12 mouse cellular contexts compared by ENCODE assay signal in genomic region chr5:142325560-142325959, GRCm38 (mm10).
DNase-seq lines count a peak whose midpoint lies in the region; TF ChIP-seq lines count a peak whose summit lies in the region.
"Had no signal": no experiment of that assay in that cellular context is flagged by ENCODE, and none has a peak within 500 bp of the region (broad histone marks: within the 10 kb centered on the region; RNA-seq: fewer than 3 reads in every experiment).

No protein-coding gene starts in this region.

- no peak overlapping the region for H3K4me3 ChIP-seq in left cerebral cortex, adult 2 months
- H3K4me3 ChIP-seq: embryonic facial prominence, embryonic 12.5 days; heart, embryonic 13.5 days; liver, embryonic 12.5 days had no signal

- intact Hi-C loops in left cerebral cortex, adult 2 months (cut with DNase I) = no loop called here

- peak; percentile 24 for DNase-seq in embryo, embryonic 10.5 days (ENCODE audit: low spot score)
- DNase-seq in embryo, embryonic 11 days = no peak
- no peak for DNase-seq in left cerebral cortex, adult 2 months (ENCODE audit: extremely low spot score in 1 of 2, low spot score in 2 of 2)
- DNase-seq in left cerebral cortex, adult 11 months (ENCODE audit: low spot score) = no peak
- peak; percentile 12 for DNase-seq in urinary bladder, postnatal 25 days (ENCODE audit: low spot score)
- DNase-seq in urinary bladder, postnatal 10 days (ENCODE audit: low spot score) = no peak
- no peak for DNase-seq in neural tube, embryonic 10.5 days (ENCODE audit: extremely low spot score, low spot score)
- DNase-seq in frontal cortex, adult 2 months (ENCODE audit: extremely low spot score in 1 of 2, low spot score in 1 of 2) = no peak
- DNase-seq: forebrain, postnatal 0 days had no signal

- TF ChIP-seq CTCF in left cerebral cortex, adult 2 months (IDR thresholded peaks at IDR 0.05) = peak; percentile 39

- H3K27ac ChIP-seq in left cerebral cortex, adult 2 months = no peak overlapping the region
- H3K27ac ChIP-seq: embryonic facial prominence, embryonic 12.5 days; heart, embryonic 13.5 days; liver, embryonic 12.5 days had no signal

Comparison
In these comparisons a context has a peak if more than half of its experiments do, and no peak if none do; other contexts are left out.
1. DNase-seq: peak in embryo, embryonic 10.5 days (single experiment) and urinary bladder, postnatal 25 days (single experiment); none in embryo, embryonic 11 days (single experiment), left cerebral cortex, adult 2 months (0 of 2), left cerebral cortex, adult 11 months (single experiment), urinary bladder, postnatal 10 days (single experiment), neural tube, embryonic 10.5 days (single experiment) and frontal cortex, adult 2 months (0 of 2).